Mouse (Mus musculus): ENCODE results near the gene Nagpa. TPM values are rescaled to one million over a fixed set of nuclear protein-coding genes. Genes with fewer than 3 reads are reported as not detected.

The Nagpa gene
- total RNA-seq, 2 experiments from 2014 or later, result 8.4 to 10.8 TPM

DNA sequence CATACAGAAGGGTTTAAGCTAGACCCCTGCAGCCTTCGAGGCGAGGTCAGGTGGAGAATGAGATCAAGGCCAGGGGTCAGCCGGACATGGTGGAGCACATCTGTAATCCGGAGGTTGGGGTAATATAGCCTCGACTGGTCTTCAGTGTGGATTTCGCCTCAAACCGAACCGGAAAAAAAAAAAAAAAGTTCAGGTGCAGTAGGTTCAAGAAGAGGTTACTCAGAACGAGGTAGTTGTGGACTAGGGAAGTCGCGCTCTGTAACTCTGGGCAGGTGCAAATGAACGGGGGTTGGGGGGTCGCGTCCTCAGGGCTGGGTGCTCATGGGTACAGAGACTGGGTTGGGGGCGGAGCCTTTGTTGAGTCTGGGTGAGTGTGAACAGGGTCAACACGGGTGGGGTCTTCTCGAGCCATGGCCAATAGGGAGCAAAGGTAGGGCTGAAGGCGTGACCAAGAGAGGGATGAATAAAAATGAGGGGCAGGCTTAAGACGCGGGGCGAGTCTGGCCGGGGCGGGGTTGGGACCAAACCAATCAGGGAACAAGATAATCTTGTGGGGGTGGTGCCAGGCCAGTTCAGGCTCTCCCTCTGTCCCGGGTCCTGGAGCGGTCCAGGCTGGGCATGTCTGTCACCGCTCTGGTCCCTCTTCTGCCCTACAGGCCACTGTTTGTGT is 57.3 kb downstream of the Nagpa start:
- DNase-seq (ENCODE audit: low spot score in 2 of 2), result peak in 1 of 2 experiments; percentile 44
- intact Hi-C loops (cut with DNase I), result loop anchor here (5.0 kb wide), 3 partner anchors 74 to 169 kb away; no protein-coding TSS in a partner anchor

- peak; percentile 85 for DNase-seq (ENCODE audit: low spot score in 2 of 2)
- intact Hi-C loops (cut with DNase I), result loop anchor here (5.0 kb wide), 3 partner anchors 73 to 168 kb away; no protein-coding TSS in a partner anchor
These were observed 58.2 kb downstream of the Nagpa start for GRCm38 (mm10) chr16:5145570-5145969.

Small RNA genes lying within 50 kb of the gene (microRNA-seq; reads per million reads assigned to microRNA genes)
- 0 reads per million in 2 experiments for gene Gm23689
- gene Gm26095, result 0 reads per million in 2 experiments
- gene Mir6364, result 0 reads per million in 2 experiments

Other genes starting within 250 kb of the Nagpa start
- 10 to 100 TPM; 54.9 to 61.8 TPM for gene Anks3, start 239.8 kb downstream of the Nagpa start, total RNA-seq (2021)
- not detected for gene Sept12, start 206.2 kb downstream of the Nagpa start, total RNA-seq (2021)
- gene Smim22, start 196.7 kb downstream of the Nagpa start, total RNA-seq (2021), result not detected
- 100 to 1,000 TPM; 195 to 210 TPM for gene Rogdi, start 190.5 kb downstream of the Nagpa start, total RNA-seq (2021)
- gene Glyr1, start 154.1 kb downstream of the Nagpa start, total RNA-seq (2021), result 100 to 1,000 TPM; 145 to 151 TPM
- 10 to 100 TPM; 43.3 to 48.2 TPM for gene Ubn1, start 154.0 kb downstream of the Nagpa start, total RNA-seq (2021)
- gene Ppl, start 71.6 kb downstream of the Nagpa start, total RNA-seq (2021), result under 1 TPM; 0.32 to 0.34 TPM
- 1 to 10 TPM; 3.3 to 4.7 TPM for gene Sec14l5, start 56.9 kb downstream of the Nagpa start, total RNA-seq (2021)
- 1 to 10 TPM; 5.0 to 5.4 TPM for gene AU021092, start 18.3 kb upstream of the Nagpa start, total RNA-seq (2021)
- gene Alg1, start 29.6 kb upstream of the Nagpa start, total RNA-seq (2021), result 10 to 100 TPM; 24.2 to 29.0 TPM
- gene Eef2kmt, start 52.0 kb upstream of the Nagpa start, total RNA-seq (2021), result 1 to 10 TPM; 3.0 to 3.8 TPM